Mouse (Mus musculus) heart, embryonic 16.5 days (tissue): ENCODE results near the gene Pigt. TPM values are rescaled to one million over a fixed set of nuclear protein-coding genes. Genes with fewer than 3 reads are reported as not detected.

Experiments used
- polyA plus RNA-seq: library from polyadenylated mRNA; unstranded; fragments of >200 nt; fragmentation: Nextera tagmentation; extraction: Ambion mirVana; gene quantifications from 2 replicates; pipeline ENCODE4 v1.2.1, GENCODE M21; 2015

Gene Pigt
- polyA plus RNA-seq, 1 experiment from 2014 or later = 46.2 TPM

Other genes starting within 250 kb of the Pigt start
- not detected in 2 replicates for gene Svs3b, start 240.9 kb upstream of the Pigt start, polyA plus RNA-seq
- not detected in 2 replicates for gene Svs4, start 219.1 kb upstream of the Pigt start, polyA plus RNA-seq
- gene Svs3a, start 208.3 kb upstream of the Pigt start, polyA plus RNA-seq = not detected in 2 replicates
- not detected in 2 replicates for gene Svs6, start 180.8 kb upstream of the Pigt start, polyA plus RNA-seq
- gene Svs5, start 164.8 kb upstream of the Pigt start, polyA plus RNA-seq = not detected in 2 replicates
- gene Slpi, start 108.4 kb upstream of the Pigt start, polyA plus RNA-seq = 0.60 and 1.4 TPM in 2 replicates
- gene Rbpjl, start 94.4 kb upstream of the Pigt start, polyA plus RNA-seq = 0.49 and 1.7 TPM in 2 replicates
- gene Matn4, start 92.4 kb upstream of the Pigt start, polyA plus RNA-seq = 7.2 and 8.9 TPM in 2 replicates
- gene Sdc4, start 53.6 kb upstream of the Pigt start, polyA plus RNA-seq = 48.0 and 61.1 TPM in 2 replicates
- gene Sys1, start 40.6 kb upstream of the Pigt start, polyA plus RNA-seq = 33.4 and 41.7 TPM in 2 replicates
- 11.6 and 12.1 TPM in 2 replicates for gene Gm20458, start 36.6 kb upstream of the Pigt start, polyA plus RNA-seq
- not detected in 2 replicates for gene Trp53tg5, start 23.8 kb upstream of the Pigt start, polyA plus RNA-seq
- 10.6 and 16.4 TPM in 2 replicates for gene Dbndd2, start 11.4 kb upstream of the Pigt start, polyA plus RNA-seq
- gene Wfdc2, start 64.9 kb downstream of the Pigt start, polyA plus RNA-seq = 21.3 and 50.0 TPM in 2 replicates
- gene Spint3, start 75.9 kb downstream of the Pigt start, polyA plus RNA-seq = not detected in 2 replicates
- gene Wfdc6a, start 87.9 kb downstream of the Pigt start, polyA plus RNA-seq = 0.19 and 0.30 TPM in 2 replicates
- gene Eppin, start 96.1 kb downstream of the Pigt start, polyA plus RNA-seq = not detected in 2 replicates
- not detected in 2 replicates for gene Wfdc6b, start 116.0 kb downstream of the Pigt start, polyA plus RNA-seq
- not detected in 2 replicates for gene Wfdc8, start 116.1 kb downstream of the Pigt start, polyA plus RNA-seq
- not detected in 2 replicates for gene Wfdc16, start 141.3 kb downstream of the Pigt start, polyA plus RNA-seq
- 0.35 TPM in 1 of 2 replicates, not detected in the other for gene Wfdc10, start 158.5 kb downstream of the Pigt start, polyA plus RNA-seq
- gene Wfdc9, start 159.1 kb downstream of the Pigt start, polyA plus RNA-seq = not detected in 2 replicates
- gene Wfdc11, start 176.6 kb downstream of the Pigt start, polyA plus RNA-seq = not detected in 2 replicates
- gene Wfdc13, start 187.6 kb downstream of the Pigt start, polyA plus RNA-seq = 0.35 TPM in 1 of 2 replicates, not detected in the other
- not detected in 2 replicates for gene Spint4, start 201.0 kb downstream of the Pigt start, polyA plus RNA-seq
- gene Spint5, start 217.8 kb downstream of the Pigt start, polyA plus RNA-seq = not detected in 2 replicates
- gene Wfdc3, start 248.4 kb downstream of the Pigt start, polyA plus RNA-seq = 0.51 and 0.80 TPM in 2 replicates
- gene Dnttip1, start 248.5 kb downstream of the Pigt start, polyA plus RNA-seq = 56.0 and 58.7 TPM in 2 replicates